In genomic region chr1:150994612-150995011, GRCm38 (mm10) we compare ENCODE assay signal across 14 mouse cellular contexts.
"Had no signal": no experiment of that assay in that cellular context is flagged by ENCODE, and none has a peak within 500 bp of the region (broad histone marks: within the 10 kb centered on the region; RNA-seq: fewer than 3 reads in every experiment).

No protein-coding gene starts in this region.

- H3K9me3 ChIP-seq: limb, embryonic 13.5 days; midbrain, embryonic 13.5 days; stomach, embryonic 15.5 days had no signal

- ATAC-seq: midbrain, embryonic 13.5 days had no signal

- H3K4me3 ChIP-seq: limb, embryonic 13.5 days; midbrain, embryonic 13.5 days; myocyte; neural tube, embryonic 13.5 days; stomach, embryonic 15.5 days had no signal

- H3K27ac ChIP-seq: limb, embryonic 13.5 days; liver, embryonic 14.5 days; midbrain, embryonic 13.5 days; neural tube, embryonic 13.5 days; stomach, embryonic 15.5 days had no signal

- H3K27me3 ChIP-seq: limb, embryonic 13.5 days; stomach, embryonic 15.5 days had no signal

- DNase-seq: kidney, adult 11 months; kidney, postnatal 14 days; layer of hippocampus, adult 9-11 months; layer of hippocampus, postnatal 36 days; lung, adult 18-20 months; right cerebral cortex, postnatal 14 days; thymus, adult 2 months; thymus, postnatal 36 days had no signal

- H3K4me2 ChIP-seq: limb, embryonic 13.5 days; midbrain, embryonic 13.5 days; neural tube, embryonic 13.5 days; stomach, embryonic 15.5 days had no signal

- H3K36me3 ChIP-seq: limb, embryonic 13.5 days; midbrain, embryonic 13.5 days; neural tube, embryonic 13.5 days; stomach, embryonic 15.5 days had no signal

- H3K9ac ChIP-seq: limb, embryonic 13.5 days; liver, embryonic 14.5 days; midbrain, embryonic 13.5 days; neural tube, embryonic 13.5 days; stomach, embryonic 15.5 days had no signal
